ENCODE assay signal across 15 mouse cellular contexts in genomic region chr9:57833762-57834471, GRCm38 (mm10). TPM values are rescaled to one million over a fixed set of nuclear protein-coding genes. Genes with fewer than 3 reads are reported as not detected.
DNase-seq lines count a peak whose midpoint lies in the region; ATAC-seq lines count a peak whose summit lies in the region.
"Had no signal": no experiment of that assay in that cellular context is flagged by ENCODE, and none has a peak within 500 bp of the region (broad histone marks: within the 10 kb centered on the region; RNA-seq: fewer than 3 reads in every experiment).

No protein-coding gene starts in this region.

- peak overlapping the region; percentile 18; the same call in 1 of the 2 replicates for H3K4me2 ChIP-seq in hindbrain, embryonic 11.5 days (replicated peaks; ENCODE audit: low read depth, low read length)
- no peak overlapping the region for H3K4me2 ChIP-seq in hindbrain, embryonic 14.5 days (replicated peaks)
- peak overlapping the region; percentile 72 for H3K4me2 ChIP-seq in neural tube, embryonic 12.5 days (replicated peaks)
- peak overlapping the region; percentile 62 for H3K4me2 ChIP-seq in hindbrain, embryonic 13.5 days

- no peak for ATAC-seq in hindbrain, embryonic 11.5 days (ENCODE audit: low FRiP score)
- no peak for ATAC-seq in hindbrain, embryonic 14.5 days (ENCODE audit: low FRiP score)
- ATAC-seq in neural tube, embryonic 12.5 days (ENCODE audit: low FRiP score, low read depth) = no peak
- ATAC-seq in hindbrain, embryonic 13.5 days (ENCODE audit: low FRiP score) = no peak

- WGBS in hindbrain, embryonic 11.5 days = 70% methylated on average over 9 of the region's 9 CpGs
- 79% methylated on average over 9 of the region's 9 CpGs for WGBS in hindbrain, embryonic 14.5 days
- 53% methylated on average over 9 of the region's 9 CpGs for WGBS in neural tube, embryonic 12.5 days
- WGBS in hindbrain, embryonic 13.5 days = 66% methylated on average over 9 of the region's 9 CpGs

- no peak overlapping the region for H3K4me3 ChIP-seq in hindbrain, embryonic 11.5 days (ENCODE audit: low read depth, low read length)
- no peak overlapping the region for H3K4me3 ChIP-seq in hindbrain, embryonic 14.5 days (replicated peaks; ENCODE audit: low read length)
- H3K4me3 ChIP-seq in neural tube, embryonic 12.5 days = 0 out of 2 replicates have a peak overlapping the region, but pooled peaks have one; percentile 10
- no peak overlapping the region for H3K4me3 ChIP-seq in hindbrain, embryonic 13.5 days

- H3K27me3 ChIP-seq in hindbrain, embryonic 11.5 days (ENCODE audit: control insufficient read depth, insufficient read depth, low read length) = no peaks in the 10 kb centered on the region
- no peaks in the 10 kb centered on the region for H3K27me3 ChIP-seq in hindbrain, embryonic 14.5 days (ENCODE audit: control insufficient read depth, insufficient read depth, low read length)
- no peaks in the 10 kb centered on the region for H3K27me3 ChIP-seq in neural tube, embryonic 12.5 days (replicated peaks)
- H3K27me3 ChIP-seq in hindbrain, embryonic 13.5 days = 0 out of 2 replicates have a peak, but pooled peaks cover 4% of the 10 kb centered on the region

- peaks cover 17% of the 10 kb centered on the region for H3K4me1 ChIP-seq in hindbrain, embryonic 11.5 days (replicated peaks; ENCODE audit: control insufficient read depth, insufficient read depth, low read length)
- H3K4me1 ChIP-seq in hindbrain, embryonic 14.5 days (replicated peaks; ENCODE audit: control insufficient read depth, insufficient read depth, low read length) = peaks cover 48% of the 10 kb centered on the region
- H3K4me1 ChIP-seq in neural tube, embryonic 12.5 days = peaks cover 59% of the 10 kb centered on the region
- peaks cover 63% of the 10 kb centered on the region for H3K4me1 ChIP-seq in hindbrain, embryonic 13.5 days (replicated peaks)

- no peaks in the 10 kb centered on the region for H3K9me3 ChIP-seq in hindbrain, embryonic 11.5 days (ENCODE audit: control insufficient read depth, low read length)
- H3K9me3 ChIP-seq in hindbrain, embryonic 14.5 days (ENCODE audit: control insufficient read depth, low read length) = no peaks in the 10 kb centered on the region
- no peaks in the 10 kb centered on the region for H3K9me3 ChIP-seq in neural tube, embryonic 12.5 days
- H3K9me3 ChIP-seq in hindbrain, embryonic 13.5 days = no peaks in the 10 kb centered on the region
- H3K9me3 ChIP-seq: forebrain, embryonic 12.5 days; G1E had no signal

- H3K9ac ChIP-seq in hindbrain, embryonic 11.5 days (ENCODE audit: low read depth, low read length) = no peak overlapping the region; the same call in 1 of the 2 replicates
- no peak overlapping the region for H3K9ac ChIP-seq in hindbrain, embryonic 14.5 days
- no peak overlapping the region for H3K9ac ChIP-seq in neural tube, embryonic 12.5 days
- peak overlapping the region; percentile 61; the same call in 1 of the 2 replicates for H3K9ac ChIP-seq in hindbrain, embryonic 13.5 days
- H3K9ac ChIP-seq: forebrain, embryonic 12.5 days; liver, embryonic 14.5 days had no signal

- DNase-seq in hindbrain, embryonic 11.5 days (ENCODE audit: low spot score) = no peak
- no peak for DNase-seq in hindbrain, embryonic 14.5 days (ENCODE audit: low spot score)
- no peak for DNase-seq in neural tube, embryonic 10.5 days (ENCODE audit: extremely low spot score, low spot score)
- DNase-seq in layer of hippocampus, postnatal 10 days (ENCODE audit: low spot score in 2 of 2) = no peak
- no peak for DNase-seq in adrenal gland, postnatal 14 days
- DNase-seq: cerebellum, adult 18-20 months; gastrocnemius, postnatal 25 days; lung, postnatal 36 days; thymus, postnatal 4 days had no signal

- no peaks in the 10 kb centered on the region for H3K36me3 ChIP-seq in hindbrain, embryonic 11.5 days (ENCODE audit: control insufficient read depth, insufficient read depth, low read length)
- H3K36me3 ChIP-seq in hindbrain, embryonic 14.5 days (replicated peaks; ENCODE audit: control insufficient read depth, insufficient read depth) = peaks cover 11% of the 10 kb centered on the region
- peaks cover 3% of the 10 kb centered on the region; the same call in 1 of the 2 replicates for H3K36me3 ChIP-seq in neural tube, embryonic 12.5 days
- peaks cover 7% of the 10 kb centered on the region; the same call in 1 of the 2 replicates for H3K36me3 ChIP-seq in hindbrain, embryonic 13.5 days

- no peak overlapping the region for H3K27ac ChIP-seq in hindbrain, embryonic 11.5 days (ENCODE audit: low read depth, low read length)
- H3K27ac ChIP-seq in hindbrain, embryonic 14.5 days = no peak overlapping the region
- no peak overlapping the region for H3K27ac ChIP-seq in neural tube, embryonic 12.5 days
- H3K27ac ChIP-seq in hindbrain, embryonic 13.5 days = no peak overlapping the region
- H3K27ac ChIP-seq: forebrain, embryonic 12.5 days; kidney, postnatal 0 days; liver, embryonic 14.5 days had no signal

RNA-seq across cellular contexts. Expression of gene Arid3b, which starts 2.7 kb away (rescaled TPM):
- 21.9 and 27.7 TPM in 2 replicates for polyA plus RNA-seq in hindbrain, embryonic 11.5 days (2014; fragmentation: Nextera tagmentation; extraction: Ambion mirVana)
- 6.6 and 8.1 TPM in 2 replicates for polyA plus RNA-seq in hindbrain, embryonic 14.5 days (2014; fragmentation: Nextera tagmentation; extraction: Ambion mirVana)
- 19.5 and 21.0 TPM in 2 replicates for polyA plus RNA-seq in neural tube, embryonic 12.5 days (2016; fragmentation: Nextera tagmentation; extraction: Ambion mirVana)
- polyA plus RNA-seq in hindbrain, embryonic 13.5 days (2015; fragmentation: Nextera tagmentation; extraction: Ambion mirVana) = 10.9 and 12.8 TPM in 2 replicates
- total RNA-seq in layer of hippocampus, postnatal 10 days (2021) = 10 to 100 TPM; 10.0 to 11.8 TPM
- 4.2 and 6.1 TPM in 2 replicates for total RNA-seq in adrenal gland, postnatal 14 days (2021)
